Mouse (Mus musculus): ENCODE results near the gene Hmcn2. TPM values are rescaled to one million over a fixed set of nuclear protein-coding genes. Genes with fewer than 3 reads are reported as not detected.

The Hmcn2 gene
- total RNA-seq, 2 experiments from 2014 or later = 6.1 to 7.3 TPM

DNA sequence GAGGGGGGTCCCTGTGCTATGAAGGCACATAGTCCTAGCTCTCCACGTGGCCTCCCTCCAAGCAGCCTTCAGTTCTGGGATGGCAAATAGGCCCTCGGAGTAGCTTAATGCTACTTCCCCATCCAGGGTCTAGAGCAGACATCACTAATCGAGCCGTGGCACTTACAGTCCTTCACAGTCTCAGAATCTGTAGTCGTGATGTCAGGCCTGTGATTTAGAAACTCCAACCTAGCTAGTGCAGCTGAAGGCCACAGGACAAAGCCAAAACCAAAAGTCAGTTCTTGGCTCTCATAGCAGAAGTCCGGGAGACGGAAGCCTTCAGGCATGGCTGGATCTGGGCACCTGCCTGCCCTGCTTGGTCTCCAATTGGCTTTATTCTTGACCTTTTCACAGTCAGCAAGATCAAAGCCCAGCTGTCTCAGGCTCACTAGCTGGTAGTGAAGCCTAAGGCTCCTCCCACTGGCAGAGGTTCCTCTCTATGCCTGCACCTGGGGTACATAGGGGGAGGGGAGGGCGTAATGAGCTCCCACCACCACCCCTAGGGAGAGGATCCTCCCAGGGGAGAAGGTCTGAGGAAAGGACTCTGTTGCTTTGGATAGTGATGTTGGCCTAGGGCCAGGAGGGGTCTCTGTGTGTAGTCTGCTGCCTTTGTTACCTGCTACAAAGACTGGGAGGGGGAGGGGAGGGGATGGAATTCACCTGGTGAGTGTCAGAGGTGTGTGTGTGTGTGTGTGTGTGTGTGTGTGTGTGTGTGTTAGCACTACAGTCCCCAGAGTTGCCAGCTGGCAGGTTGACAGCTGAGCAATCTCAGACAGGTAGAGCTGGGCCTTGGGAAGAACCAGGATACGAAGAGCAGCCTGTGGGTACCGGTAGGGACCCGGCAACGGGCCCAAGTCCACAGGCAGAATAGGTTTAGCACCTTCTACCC is 163.3 kb downstream of the Hmcn2 start:
- DNase-seq = no peak

GRCm38 (mm10) chr2:31482914-31483575 is 168.8 kb downstream of the Hmcn2 start:
- DNase-seq = peak; percentile 81 to 90

DNA sequence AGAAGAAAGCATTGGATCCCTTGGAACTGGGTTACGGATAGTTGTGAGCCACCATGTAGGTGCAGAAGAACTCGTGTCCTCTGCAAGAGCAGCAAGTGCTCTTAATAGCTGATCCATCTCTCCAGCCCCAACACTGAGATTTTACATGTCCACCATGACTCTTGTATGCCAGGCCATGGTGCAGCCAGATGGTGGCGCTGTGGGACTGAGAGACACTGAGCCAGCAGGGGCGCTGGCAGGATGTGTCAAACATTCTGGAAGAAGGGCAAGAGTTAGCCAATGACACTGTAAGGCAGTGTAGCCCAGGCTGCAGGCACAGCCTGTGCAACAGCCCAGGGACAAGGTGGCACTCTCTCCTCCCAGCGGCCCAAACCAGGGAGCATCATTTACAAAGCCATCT is 170.0 kb downstream of the Hmcn2 start:
- DNase-seq = peak; percentile 33 to 59

DNA sequence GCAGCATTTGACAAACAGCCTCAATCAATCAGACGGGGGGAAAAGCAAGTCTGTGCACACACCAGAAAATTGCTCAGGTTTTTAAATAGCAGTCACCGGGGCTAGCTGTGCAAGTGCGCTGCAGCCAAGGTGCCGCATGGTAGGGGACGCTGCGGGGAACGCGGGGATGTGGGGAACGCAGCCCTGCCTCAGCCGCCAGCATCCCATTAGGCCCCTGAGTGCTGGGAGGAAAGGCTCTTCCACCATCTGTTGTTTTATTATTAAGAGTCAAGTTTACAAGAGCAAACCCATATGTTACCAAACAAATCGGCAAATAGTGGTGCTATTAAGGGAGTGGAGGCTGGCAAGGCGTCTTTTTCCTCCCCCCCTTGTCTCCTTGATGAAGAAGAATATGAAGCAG is 175.0 kb downstream of the Hmcn2 start:
- no peak for DNase-seq

- DNase-seq = no peak
Observed at GRCm38 (mm10) chr2:31490556-31490955, 176.3 kb downstream of the Hmcn2 start.

- no peak for DNase-seq
Observed at GRCm38 (mm10) chr2:31492308-31492707, 178.1 kb downstream of the Hmcn2 start.

- DNase-seq = no peak
Observed at GRCm38 (mm10) chr2:31493243-31493642, 179.0 kb downstream of the Hmcn2 start.

DNA sequence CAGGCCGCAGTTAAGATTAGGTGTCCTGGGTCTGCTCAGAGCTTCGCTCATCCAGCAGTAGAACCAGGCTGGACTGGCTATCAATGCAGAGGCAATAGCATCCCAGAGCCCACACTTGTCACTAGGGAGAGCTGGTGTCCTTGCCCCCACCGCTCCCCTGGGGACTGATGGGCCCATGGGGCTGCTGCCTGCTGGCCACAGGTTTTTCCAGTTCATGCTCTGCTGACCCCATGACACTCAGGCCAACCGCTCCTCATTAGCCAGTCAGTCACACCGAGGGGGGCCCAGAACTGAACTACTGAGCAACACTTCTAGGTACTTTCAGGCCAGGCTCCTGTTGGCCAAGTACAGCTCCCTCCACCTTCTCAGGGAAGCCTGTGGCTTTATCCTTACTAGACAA is 180.1 kb downstream of the Hmcn2 start:
- no peak for DNase-seq

- DNase-seq = no peak
Observed at GRCm38 (mm10) chr2:31495046-31495476, 180.8 kb downstream of the Hmcn2 start.

DNA sequence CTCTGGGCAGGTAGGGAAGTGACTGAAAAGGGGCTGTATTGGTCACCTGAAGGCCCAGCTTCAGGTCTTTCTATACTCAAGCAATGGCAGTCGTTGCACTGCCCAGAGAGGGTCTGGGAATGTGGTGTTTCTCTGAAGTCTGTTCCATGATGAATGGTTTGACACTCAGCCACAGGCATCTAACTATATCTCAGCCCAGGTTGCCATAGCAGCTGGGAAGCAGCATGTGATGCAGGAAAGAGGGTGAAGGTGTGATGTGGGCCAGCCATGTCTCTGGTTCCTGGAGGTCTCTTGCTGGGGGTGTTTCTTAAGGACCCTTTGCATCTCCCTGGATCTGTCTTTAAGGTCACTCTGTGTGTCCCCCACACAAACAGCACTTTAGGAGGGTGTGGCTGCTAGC is 181.9 kb downstream of the Hmcn2 start:
- no peak for DNase-seq

GRCm38 (mm10) chr2:31497113-31497512 is 182.9 kb downstream of the Hmcn2 start:
- DNase-seq = no peak

DNA sequence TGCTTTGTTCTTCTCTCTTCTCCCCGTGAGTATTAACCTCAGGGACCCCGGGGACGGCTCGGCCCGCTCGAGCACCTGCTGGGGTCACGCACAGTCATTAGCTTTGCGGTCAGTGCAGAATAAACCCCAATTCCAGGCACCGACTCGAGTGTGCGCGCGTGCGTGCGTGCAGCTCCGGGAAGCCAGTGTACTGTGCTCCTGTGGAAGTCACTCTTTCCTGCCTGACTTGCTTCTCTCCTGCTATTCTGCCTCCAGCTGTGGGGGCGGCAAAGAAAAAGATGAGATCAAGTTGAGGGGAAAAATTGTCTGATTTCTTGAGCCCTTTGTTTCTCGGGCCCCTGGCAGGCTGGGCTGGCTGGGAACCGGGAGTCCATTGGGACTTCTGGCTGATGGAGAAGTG is 183.4 kb downstream of the Hmcn2 start:
- DNase-seq = no peak

- DNase-seq = no peak
Observed at GRCm38 (mm10) chr2:31499327-31500291, 185.4 kb downstream of the Hmcn2 start.

- DNase-seq = no peak
Observed at GRCm38 (mm10) chr2:31500292-31501204, 186.3 kb downstream of the Hmcn2 start.

DNA sequence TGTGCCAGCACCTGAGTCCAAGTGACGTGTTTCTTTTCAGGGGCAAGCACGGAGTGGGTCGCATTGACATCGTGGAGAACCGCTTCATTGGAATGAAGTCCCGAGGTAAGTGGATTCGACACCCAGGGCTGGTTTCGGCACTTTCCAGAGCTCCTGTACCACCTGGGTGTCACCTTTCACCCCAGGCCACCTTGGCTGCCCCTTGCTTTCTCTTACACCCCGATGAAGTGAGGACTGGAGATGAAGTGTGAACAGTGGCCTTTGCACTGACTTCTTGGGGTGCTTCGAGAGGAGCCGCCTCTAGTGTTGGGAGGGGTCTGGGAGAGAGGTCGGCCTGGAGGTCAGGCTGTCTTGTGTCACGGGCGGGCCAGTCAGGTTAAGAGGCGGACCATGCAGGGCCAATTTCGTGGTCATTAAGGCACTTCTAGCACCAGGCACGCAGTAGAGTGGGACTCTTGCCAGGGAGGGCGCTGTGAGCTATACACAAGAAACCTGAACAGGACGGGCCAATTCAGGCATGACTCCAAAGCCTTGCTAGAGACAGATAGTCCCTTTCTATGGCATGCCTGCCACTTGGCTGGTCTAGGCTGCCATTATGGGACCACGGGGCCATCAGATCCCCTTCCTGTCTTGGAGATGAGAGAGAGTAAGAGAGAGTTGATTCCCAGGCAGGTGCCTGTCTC is 187.4 kb downstream of the Hmcn2 start:
- DNase-seq = no peak

DNA sequence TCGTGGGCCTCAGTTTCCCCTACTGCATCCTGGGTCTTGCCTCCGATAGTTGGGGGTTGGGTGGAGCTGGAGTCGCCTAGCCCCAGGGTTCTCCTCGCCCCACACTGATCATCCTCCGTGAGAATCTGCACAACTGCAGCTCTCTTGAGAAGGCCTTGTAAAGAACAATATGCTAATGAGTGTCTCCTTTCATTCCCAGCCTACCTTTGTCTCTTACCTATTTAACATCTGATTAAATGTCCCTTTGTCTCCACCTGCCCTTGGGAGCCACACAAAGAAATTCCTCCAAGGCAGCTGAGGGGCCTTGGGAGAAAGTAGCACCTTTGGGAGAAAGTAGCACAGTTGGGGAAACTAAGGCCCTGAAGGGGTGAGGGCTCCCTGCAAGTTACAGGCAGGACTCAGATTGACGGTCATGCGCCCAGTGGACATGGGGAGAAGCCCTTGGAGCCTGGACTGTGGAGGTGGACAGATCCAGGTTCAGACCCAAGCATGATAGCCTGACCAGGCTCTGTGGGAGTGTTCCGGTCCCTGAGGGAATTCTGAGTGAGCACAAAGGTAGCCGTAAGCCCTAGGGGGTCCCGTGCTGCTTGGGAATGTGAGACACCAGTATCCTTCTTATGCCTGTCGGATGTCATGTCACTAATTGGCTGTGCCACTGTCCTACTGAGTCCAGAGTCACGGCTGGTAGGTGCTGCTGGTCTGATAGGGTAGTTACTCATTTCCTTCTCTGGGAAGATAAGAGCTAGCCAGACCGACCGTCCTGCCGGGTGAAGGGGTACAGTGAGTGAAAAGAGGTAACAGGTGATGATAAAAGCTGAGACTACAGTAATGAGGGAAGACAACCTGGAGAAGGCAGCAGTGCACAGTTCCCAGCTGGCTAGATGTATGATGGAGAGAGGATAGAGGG is 188.7 kb downstream of the Hmcn2 start:
- no peak for DNase-seq

DNA sequence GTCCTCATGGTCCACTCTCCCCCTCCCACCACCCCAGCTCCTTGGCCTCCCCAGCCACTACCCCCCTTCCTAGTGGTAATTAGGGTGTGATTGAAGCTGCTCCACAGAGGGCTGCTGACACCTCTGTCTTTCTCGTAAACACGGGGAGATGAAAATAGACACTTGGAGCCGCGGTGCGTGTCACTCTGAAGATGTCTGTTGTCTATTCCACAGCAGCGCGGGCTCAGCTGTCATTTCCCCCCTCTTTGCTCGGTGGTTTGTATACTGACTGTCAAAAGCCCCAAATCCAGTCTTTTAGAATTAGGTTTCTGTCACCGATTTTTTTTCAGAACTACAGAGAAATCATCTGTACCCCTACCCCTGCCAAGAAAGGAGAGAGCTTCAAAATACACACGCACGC is 191.3 kb downstream of the Hmcn2 start:
- no peak for DNase-seq

- DNase-seq = no peak
Observed at GRCm38 (mm10) chr2:31508851-31509250, 194.6 kb downstream of the Hmcn2 start.

All from heart, adult 18-20 months (tissue).